Mouse (Mus musculus) midbrain, embryonic 11.5 days (tissue): ENCODE measurements around the gene Fancl. TPM values are rescaled to one million over a fixed set of nuclear protein-coding genes. Genes with fewer than 3 reads are reported as not detected.
A peak's percentile ranks its signal among the peaks of the same experiment; 100 is the strongest.

Experiments
- ATAC-seq: fragments of 200-750 bp; cut with Nextera tagmentation; 2 replicates; pipeline ENCODE4 v1.8.0; 2017; ENCODE audit warnings: moderate TSS enrichment, moderate library complexity; ENCODE audit not compliant: low FRiP score
- DNase-seq: peaks from one replicate; pipeline ENCODE4 v3.0.0; 2015; ENCODE audit warnings: low spot score; ENCODE audit errors: missing footprints
- H3K27ac ChIP-seq: fragments of 300-500 bp; sonication (generic); 2 replicates; pipeline ENCODE4 v1.5.1; 2014; ENCODE audit warnings: low read depth, low read length
- H3K27me3 ChIP-seq: fragments of 300-500 bp; sonication (generic); 2 replicates; pipeline ENCODE4 v1.6.1; 2014; ENCODE audit warnings: mild to moderate bottlenecking, low read length, moderate library complexity, mixed read lengths; ENCODE audit not compliant: control insufficient read depth, insufficient read depth
- H3K36me3 ChIP-seq: fragments of 300-500 bp; sonication (generic); 2 replicates; pipeline ENCODE4 v1.6.1; 2014; ENCODE audit warnings: mild to moderate bottlenecking, low read length, moderate library complexity, mixed read lengths; ENCODE audit not compliant: control insufficient read depth, insufficient read depth
- H3K4me1 ChIP-seq: fragments of 300-500 bp; sonication (generic); 2 replicates; pipeline ENCODE4 v1.6.1; 2014; ENCODE audit warnings: low read length; ENCODE audit not compliant: control insufficient read depth, insufficient read depth
- H3K4me2 ChIP-seq: fragments of 300-500 bp; sonication (generic); 2 replicates; pipeline ENCODE4 v1.6.1; 2014; ENCODE audit warnings: mild to moderate bottlenecking, moderate library complexity
- H3K4me3 ChIP-seq: fragments of 300-500 bp; sonication (generic); 2 replicates; pipeline ENCODE4 v1.5.1; 2014; ENCODE audit warnings: low read depth, low read length
- H3K9ac ChIP-seq: fragments of 300-500 bp; sonication (generic); 2 replicates; pipeline ENCODE4 v1.6.1; 2014; ENCODE audit warnings: low read length
- H3K9me3 ChIP-seq: fragments of 300-500 bp; sonication (generic); 2 replicates; pipeline ENCODE4 v1.6.1; 2016; ENCODE audit warnings: low read length; ENCODE audit not compliant: control insufficient read depth
- WGBS: fragments of 180-500 bp; shearing (Covaris S2); extraction: QIAGEN DNeasy Blood & Tissue Kit; methylation state at CpG from one replicate; pipeline ENCODE4 v1.1.7; 2014; 5-methylcytosine and 5-hydroxymethylcytosine counted together
- polyA plus RNA-seq: library from polyadenylated mRNA; unstranded; fragments of >200 nt; fragmentation: Nextera tagmentation; extraction: Ambion mirVana; gene quantifications from 2 replicates; pipeline ENCODE4 v1.2.1, GENCODE M21; 2014

Fancl gene
- polyA plus RNA-seq, 1 experiment from 2014 or later: 34.7 TPM

- Histone ChIP-seq H3K9ac (no peak overlapping the region), H3K27me3 (no peaks in the 10 kb centered on the region), H3K36me3 (no peaks in the 10 kb centered on the region), H3K9me3 (no peaks in the 10 kb centered on the region), H3K4me3 (no peak overlapping the region), H3K4me2 (no peak overlapping the region), H3K27ac (no peak overlapping the region), H3K4me1 (no peaks in the 10 kb centered on the region)
- DNase-seq (peak; percentile 71), ATAC-seq (no peak)
- whole genome bisulfite sequencing: 55% methylated on average over 3 of the region's 3 CpGs
These were observed 9.6 kb downstream of the Fancl start for GRCm38 (mm10) chr11:26395561-26395960.

- 93% methylated on average over 3 of the region's 3 CpGs for WGBS
- H3K4me2 ChIP-seq: no peak overlapping the region
- no peaks in the 10 kb centered on the region for H3K9me3 ChIP-seq
- H3K9ac ChIP-seq: no peak overlapping the region
- H3K4me1 ChIP-seq: no peaks in the 10 kb centered on the region
- ATAC-seq (no peak), DNase-seq (no peak)
- no peaks in the 10 kb centered on the region for H3K36me3 ChIP-seq
- no peak overlapping the region for H3K27ac ChIP-seq
- H3K27me3 ChIP-seq: no peaks in the 10 kb centered on the region
- no peak overlapping the region for H3K4me3 ChIP-seq
These were observed 27.0 kb downstream of the Fancl start for GRCm38 (mm10) chr11:26412972-26413371.

DNA sequence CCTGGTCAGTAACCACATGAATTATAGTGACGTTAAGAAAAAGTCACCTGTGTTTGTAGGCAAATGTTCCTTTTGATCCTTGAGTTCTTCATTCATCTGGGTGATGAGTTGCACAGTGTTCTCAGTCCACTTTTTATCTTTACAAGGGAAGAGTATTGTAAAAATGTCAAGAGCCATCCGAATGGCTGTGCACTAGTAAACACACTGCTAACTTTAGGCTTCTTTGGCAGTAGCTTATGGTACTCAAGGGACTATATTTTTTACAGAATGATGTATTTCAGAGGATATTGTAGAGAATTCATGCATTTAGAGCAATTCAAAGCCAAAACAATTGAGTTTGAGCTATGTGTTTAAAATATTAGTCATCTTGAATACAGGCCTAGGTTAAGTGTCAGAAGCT, 35.5 kb downstream of the Fancl start:
- Histone ChIP-seq H3K9me3 (no peaks in the 10 kb centered on the region), H3K4me2 (no peak overlapping the region), H3K27ac (no peak overlapping the region), H3K4me1 (no peaks in the 10 kb centered on the region), H3K27me3 (no peaks in the 10 kb centered on the region), H3K9ac (no peak overlapping the region), H3K4me3 (no peak overlapping the region), H3K36me3 (no peaks in the 10 kb centered on the region)
- no peak for DNase-seq
- ATAC-seq: no peak
- WGBS: 92% methylated on average over 2 of the region's 2 CpGs

GRCm38 (mm10) chr11:26434229-26434628, 48.3 kb downstream of the Fancl start:
- no peaks in the 10 kb centered on the region for H3K4me1 ChIP-seq
- no peak overlapping the region for H3K4me2 ChIP-seq
- DNase-seq (no peak), ATAC-seq (no peak)
- no peak overlapping the region for H3K4me3 ChIP-seq
- H3K27ac ChIP-seq: no peak overlapping the region
- H3K27me3 ChIP-seq: no peaks in the 10 kb centered on the region
- no peaks in the 10 kb centered on the region for H3K36me3 ChIP-seq
- H3K9me3 ChIP-seq: no peaks in the 10 kb centered on the region
- H3K9ac ChIP-seq: no peak overlapping the region

- Histone ChIP-seq H3K4me3 (no peak overlapping the region), H3K36me3 (no peaks in the 10 kb centered on the region), H3K27ac (no peak overlapping the region), H3K9me3 (no peaks in the 10 kb centered on the region), H3K4me1 (no peaks in the 10 kb centered on the region), H3K27me3 (no peaks in the 10 kb centered on the region), H3K4me2 (no peak overlapping the region), H3K9ac (no peak overlapping the region)
- DNase-seq: no peak
- ATAC-seq: no peak
- 93% methylated on average over 13 of the region's 13 CpGs for WGBS
These were observed 51.9 kb downstream of the Fancl start for GRCm38 (mm10) chr11:26437818-26438217.

GRCm38 (mm10) chr11:26441121-26441520, 55.2 kb downstream of the Fancl start:
- Histone ChIP-seq H3K27me3 (no peaks in the 10 kb centered on the region), H3K4me1 (no peaks in the 10 kb centered on the region), H3K27ac (no peak overlapping the region), H3K36me3 (no peaks in the 10 kb centered on the region), H3K4me3 (no peak overlapping the region), H3K9ac (no peak overlapping the region), H3K4me2 (no peak overlapping the region), H3K9me3 (no peaks in the 10 kb centered on the region)
- WGBS: 73% methylated on average over 1 of the region's 1 CpGs
- DNase-seq (no peak), ATAC-seq (no peak)

DNA sequence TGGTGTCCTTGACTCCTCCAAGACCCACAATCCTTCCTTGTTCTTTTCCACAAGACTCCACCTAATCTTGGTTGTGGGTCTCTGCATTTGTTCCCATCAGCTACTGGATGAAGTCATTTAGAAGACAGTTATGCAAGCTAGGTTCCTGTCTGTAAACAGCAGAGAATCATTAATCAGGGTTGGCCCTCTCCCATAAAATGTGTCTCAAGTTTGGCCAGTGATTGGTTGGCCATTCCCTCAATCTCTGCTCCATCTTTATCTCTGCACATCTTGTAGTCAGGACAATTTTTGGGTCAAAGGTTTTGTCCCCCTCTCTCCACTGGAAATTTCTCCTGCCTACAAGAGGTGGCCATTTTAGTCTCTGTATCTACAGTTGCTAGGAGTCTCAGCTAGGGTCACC, 58.4 kb downstream of the Fancl start:
- Histone ChIP-seq H3K9ac (no peak overlapping the region), H3K4me3 (no peak overlapping the region), H3K4me1 (no peaks in the 10 kb centered on the region), H3K27ac (no peak overlapping the region), H3K36me3 (no peaks in the 10 kb centered on the region), H3K9me3 (no peaks in the 10 kb centered on the region), H3K4me2 (no peak overlapping the region), H3K27me3 (no peaks in the 10 kb centered on the region)
- DNase-seq (no peak), ATAC-seq (no peak)

DNA sequence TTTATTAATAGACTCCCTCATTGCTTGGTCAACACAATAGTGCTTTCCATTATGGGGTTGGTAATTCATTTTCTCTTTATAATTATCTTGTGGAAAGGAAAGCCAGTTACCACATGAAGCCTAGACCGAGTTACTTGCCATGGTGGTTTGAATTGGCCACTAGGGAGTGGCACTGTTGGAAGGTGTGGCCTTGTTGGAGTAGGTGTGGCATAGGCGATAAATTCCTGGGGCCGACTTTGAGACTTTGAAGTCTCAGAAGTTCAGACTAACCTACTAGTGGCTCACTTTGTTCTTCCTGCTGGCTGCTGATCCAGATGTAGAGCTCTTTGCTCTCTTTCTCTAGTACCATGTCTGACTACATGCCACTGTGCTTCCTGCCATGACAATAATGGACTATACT, 63.9 kb downstream of the Fancl start:
- 87% methylated on average over 3 of the region's 3 CpGs for WGBS
- ATAC-seq: no peak
- Histone ChIP-seq H3K4me3 (no peak overlapping the region), H3K36me3 (no peaks in the 10 kb centered on the region), H3K4me2 (no peak overlapping the region), H3K4me1 (no peaks in the 10 kb centered on the region), H3K9ac (no peak overlapping the region), H3K27me3 (no peaks in the 10 kb centered on the region), H3K27ac (no peak overlapping the region), H3K9me3 (no peaks in the 10 kb centered on the region)
- DNase-seq: no peak

DNA sequence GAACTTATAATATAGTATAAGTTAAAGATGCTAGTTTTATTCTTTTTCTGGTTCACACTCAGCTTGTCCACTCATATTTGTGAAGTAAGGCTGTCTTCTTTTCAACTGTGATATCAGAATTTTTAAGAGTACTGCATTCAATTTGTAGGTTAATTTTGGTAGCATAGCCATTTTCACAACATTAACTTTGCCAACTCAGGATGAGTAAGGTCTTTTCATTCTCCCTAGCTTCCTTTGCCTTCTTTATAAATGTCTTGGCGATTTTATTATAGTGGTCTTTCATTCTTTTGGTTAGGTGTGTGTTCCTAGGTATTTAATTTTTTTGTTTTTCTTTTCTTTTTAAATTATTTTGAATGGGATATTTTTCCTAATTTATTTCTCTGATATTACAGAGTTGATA, 64.7 kb downstream of the Fancl start:
- no peak overlapping the region for H3K27ac ChIP-seq
- no peak overlapping the region for H3K9ac ChIP-seq
- no peak overlapping the region for H3K4me3 ChIP-seq
- no peaks in the 10 kb centered on the region for H3K36me3 ChIP-seq
- DNase-seq (no peak), ATAC-seq (no peak)
- H3K4me2 ChIP-seq: no peak overlapping the region
- 89% methylated on average over 1 of the region's 1 CpGs for WGBS
- H3K4me1 ChIP-seq: no peaks in the 10 kb centered on the region
- H3K9me3 ChIP-seq: no peaks in the 10 kb centered on the region
- H3K27me3 ChIP-seq: no peaks in the 10 kb centered on the region

DNA sequence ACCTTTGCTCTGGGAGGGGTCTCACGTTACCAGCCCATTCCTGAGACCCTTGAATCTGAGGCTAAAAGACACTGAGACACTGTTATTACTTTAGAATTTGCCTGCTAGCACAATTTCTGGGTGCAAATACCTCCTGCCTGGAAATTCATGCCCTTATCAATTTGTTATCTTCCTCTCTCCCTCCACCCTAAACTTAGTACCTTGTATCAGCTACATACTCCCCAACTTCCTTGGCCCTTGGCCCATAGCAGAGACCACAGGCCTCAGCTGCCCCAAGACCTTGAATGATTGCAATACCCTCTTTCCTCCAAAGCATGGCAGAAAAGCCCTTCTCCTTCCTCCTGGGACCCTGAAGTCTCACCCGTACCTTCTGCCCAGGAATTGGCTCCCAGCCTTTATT, 65.3 kb downstream of the Fancl start:
- no peak overlapping the region for H3K4me2 ChIP-seq
- H3K27me3 ChIP-seq: no peaks in the 10 kb centered on the region
- ATAC-seq: no peak
- H3K9ac ChIP-seq: no peak overlapping the region
- no peaks in the 10 kb centered on the region for H3K4me1 ChIP-seq
- no peaks in the 10 kb centered on the region for H3K36me3 ChIP-seq
- WGBS: 82% methylated on average over 2 of the region's 2 CpGs
- no peak for DNase-seq
- no peak overlapping the region for H3K27ac ChIP-seq
- H3K4me3 ChIP-seq: no peak overlapping the region
- no peaks in the 10 kb centered on the region for H3K9me3 ChIP-seq
